Mouse (Mus musculus): Measurements from ENCODE around the gene Tpm1.

Gene Tpm1

DNA sequence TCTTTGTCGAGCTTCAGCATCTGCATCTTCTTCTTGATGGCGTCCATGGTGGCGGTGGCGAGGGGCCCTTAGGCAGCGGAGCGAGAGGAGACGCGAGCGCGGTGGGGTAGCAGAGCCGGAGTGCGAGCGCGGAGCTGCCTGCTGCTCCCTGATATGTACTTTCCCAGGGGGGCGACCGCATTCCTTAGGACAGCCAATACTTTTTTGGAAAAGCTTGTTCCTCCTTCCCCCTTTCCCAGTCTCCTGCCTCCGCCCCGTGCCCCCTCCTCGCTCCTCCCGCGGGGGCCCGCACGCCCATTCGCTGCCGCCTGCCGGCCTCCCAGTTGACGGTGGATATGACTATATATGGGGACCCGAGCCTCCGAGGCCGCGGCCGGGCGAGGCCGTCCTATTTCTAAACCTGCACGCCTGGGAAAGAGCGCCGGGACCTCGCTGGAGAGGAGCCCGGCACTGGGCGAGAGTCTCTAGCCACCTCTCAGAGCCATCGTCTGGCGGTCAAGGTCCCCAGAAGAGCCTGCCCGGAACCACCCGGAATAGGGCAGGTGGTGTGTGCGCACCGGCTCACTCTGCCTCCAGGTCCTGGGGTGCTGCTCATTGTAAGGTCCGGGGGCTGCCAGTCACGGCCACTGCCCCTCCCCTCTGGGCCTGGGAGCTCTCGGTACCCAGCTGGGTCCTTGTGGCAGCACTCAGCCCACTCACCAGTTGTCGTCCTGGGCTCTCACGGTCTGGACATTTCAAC lies at the start of gene Tpm1:
Tpm1 (minus strand) TSS at position 321 of the 739 bp plus-strand sequence.
- DNase-seq (ENCODE audit: low spot score) = peak; percentile 70

DNA sequence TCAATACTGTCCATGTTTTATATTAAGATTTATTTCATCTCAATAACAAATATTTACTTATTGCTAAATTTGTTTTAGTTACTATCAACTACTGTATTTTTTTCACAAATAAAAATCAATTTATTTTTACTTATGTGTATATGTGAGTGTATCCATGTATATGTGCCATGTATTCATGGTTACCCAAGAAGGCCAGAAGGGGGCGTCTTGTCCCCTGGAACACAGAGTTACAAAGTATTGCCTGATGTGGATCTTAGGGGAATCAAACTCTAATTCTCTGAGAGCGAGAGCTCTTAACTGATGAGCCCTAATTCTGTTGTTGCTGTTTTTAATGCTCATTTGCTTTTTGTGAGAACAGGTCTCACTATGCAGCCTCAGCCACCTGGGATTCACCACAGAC lies 45.2 kb upstream of the Tpm1 start:
- no peak for DNase-seq (ENCODE audit: low spot score)

- DNase-seq (ENCODE audit: low spot score) = no peak
Observed at GRCm38 (mm10) chr9:67092210-67092609, 43.0 kb upstream of the Tpm1 start.

- DNase-seq (ENCODE audit: low spot score) = no peak
Observed at GRCm38 (mm10) chr9:67091598-67091997, 42.4 kb upstream of the Tpm1 start.

GRCm38 (mm10) chr9:67091151-67091550 lies 41.9 kb upstream of the Tpm1 start:
- DNase-seq (ENCODE audit: low spot score) = no peak

DNA sequence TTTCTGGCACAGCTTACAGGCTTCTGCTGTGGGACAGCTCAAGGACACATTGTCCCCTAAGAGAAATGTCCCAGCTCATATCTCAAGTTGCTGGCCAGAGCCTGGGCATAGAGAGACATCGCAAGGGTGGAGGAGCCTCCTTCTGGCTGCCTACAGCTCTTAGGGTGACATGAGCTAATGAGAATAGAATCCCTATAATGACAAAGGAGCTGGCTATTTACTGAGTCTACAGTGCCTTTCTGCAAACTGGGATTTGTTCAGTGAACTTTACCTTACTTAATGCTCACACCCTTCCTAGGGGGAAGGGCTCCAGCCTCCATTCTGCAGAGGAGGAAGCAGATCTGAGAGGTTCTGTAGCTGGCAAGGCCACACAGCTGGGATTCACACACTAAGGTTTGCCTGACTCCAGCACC lies 41.4 kb upstream of the Tpm1 start:
- DNase-seq (ENCODE audit: low spot score) = no peak

- no peak for DNase-seq (ENCODE audit: low spot score)
Observed at GRCm38 (mm10) chr9:67089167-67089566, 40.0 kb upstream of the Tpm1 start.

- DNase-seq (ENCODE audit: low spot score) = no peak
Observed at GRCm38 (mm10) chr9:67083801-67084200, 34.6 kb upstream of the Tpm1 start.

- DNase-seq (ENCODE audit: low spot score) = peak; percentile 52
Observed at GRCm38 (mm10) chr9:67081688-67082087, 32.5 kb upstream of the Tpm1 start.

DNA sequence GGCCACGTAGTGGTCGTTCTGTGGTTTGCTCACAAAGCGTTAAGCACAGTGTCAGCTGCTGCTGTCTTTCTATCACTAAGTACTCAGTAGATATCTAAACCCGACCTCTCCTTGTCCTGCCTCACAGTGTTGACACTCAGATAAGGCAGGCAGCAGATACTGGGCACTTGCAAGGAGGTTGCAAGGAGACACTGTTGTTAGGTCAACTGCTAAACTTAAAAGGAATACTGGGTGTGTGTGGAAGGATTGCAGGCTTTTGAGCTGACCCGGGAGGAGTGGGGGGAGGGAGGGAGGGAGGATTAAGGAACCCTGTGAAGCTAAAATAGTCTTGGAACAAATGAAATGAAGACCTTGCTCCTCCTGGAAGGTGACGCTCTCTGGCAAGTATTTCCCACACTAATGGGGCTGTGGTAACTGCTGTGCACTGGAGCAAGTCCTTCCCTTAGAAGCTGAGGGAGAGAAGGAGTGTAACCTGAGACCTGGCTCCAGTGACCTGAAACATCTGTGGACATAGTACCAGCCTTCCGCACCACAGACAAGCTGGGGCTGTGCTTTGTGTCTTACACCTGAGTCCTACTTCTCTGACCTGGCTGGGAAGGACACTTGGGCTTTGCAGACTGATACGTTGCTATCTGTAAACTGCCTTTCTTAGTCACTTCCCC lies 28.6 kb upstream of the Tpm1 start:
- DNase-seq (ENCODE audit: low spot score) = no peak

DNA sequence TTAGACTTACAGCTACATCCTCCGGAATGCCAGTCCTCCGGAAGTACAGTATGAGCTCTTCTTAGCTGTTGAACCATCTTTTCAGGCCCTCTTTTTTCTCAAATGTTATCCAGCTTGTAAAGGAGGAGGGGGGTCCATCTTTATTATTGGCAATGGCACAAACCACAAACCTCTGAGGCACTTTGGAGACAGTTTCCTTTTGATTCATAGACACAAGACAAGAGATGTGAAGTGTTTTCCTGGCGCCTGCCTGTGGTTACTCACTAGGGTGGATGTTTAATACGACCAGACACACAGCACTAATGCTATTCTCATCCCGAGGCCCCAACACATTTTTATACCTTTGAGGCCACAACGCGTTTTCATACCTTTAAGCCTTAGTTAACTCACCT lies 28.1 kb upstream of the Tpm1 start:
- no peak for DNase-seq (ENCODE audit: low spot score)

- no peak for DNase-seq (ENCODE audit: low spot score)
Observed at GRCm38 (mm10) chr9:67072182-67072581, 23.0 kb upstream of the Tpm1 start.

GRCm38 (mm10) chr9:67071596-67071995 lies 22.4 kb upstream of the Tpm1 start:
- no peak for DNase-seq (ENCODE audit: low spot score)

GRCm38 (mm10) chr9:67071103-67071502 lies 21.9 kb upstream of the Tpm1 start:
- DNase-seq (ENCODE audit: low spot score) = no peak

GRCm38 (mm10) chr9:67066616-67067015 lies 17.4 kb upstream of the Tpm1 start:
- no peak for DNase-seq (ENCODE audit: low spot score)

DNA sequence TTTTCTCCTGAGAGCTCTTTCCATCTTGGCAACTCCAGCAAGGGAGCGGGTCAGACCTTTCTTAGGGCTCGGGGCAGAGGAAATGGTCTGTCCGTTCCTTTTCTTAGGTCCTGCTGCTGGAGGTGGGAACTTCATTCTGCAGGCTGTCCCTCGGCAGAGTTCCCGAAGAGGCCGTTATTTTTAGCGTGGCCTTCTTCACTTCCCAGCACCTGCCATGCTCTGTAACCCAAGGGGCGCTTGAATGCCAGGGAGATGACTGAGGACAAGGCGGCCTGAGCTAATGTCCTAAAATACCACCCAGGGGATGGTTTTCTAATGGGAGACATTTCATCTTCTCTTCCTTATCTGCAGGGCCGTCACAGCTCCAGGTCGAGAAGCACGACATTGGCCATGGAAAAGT lies 10.5 kb upstream of the Tpm1 start:
- no peak for DNase-seq (ENCODE audit: low spot score)

GRCm38 (mm10) chr9:67058366-67058765 lies 9.2 kb upstream of the Tpm1 start:
- DNase-seq (ENCODE audit: low spot score) = no peak

DNA sequence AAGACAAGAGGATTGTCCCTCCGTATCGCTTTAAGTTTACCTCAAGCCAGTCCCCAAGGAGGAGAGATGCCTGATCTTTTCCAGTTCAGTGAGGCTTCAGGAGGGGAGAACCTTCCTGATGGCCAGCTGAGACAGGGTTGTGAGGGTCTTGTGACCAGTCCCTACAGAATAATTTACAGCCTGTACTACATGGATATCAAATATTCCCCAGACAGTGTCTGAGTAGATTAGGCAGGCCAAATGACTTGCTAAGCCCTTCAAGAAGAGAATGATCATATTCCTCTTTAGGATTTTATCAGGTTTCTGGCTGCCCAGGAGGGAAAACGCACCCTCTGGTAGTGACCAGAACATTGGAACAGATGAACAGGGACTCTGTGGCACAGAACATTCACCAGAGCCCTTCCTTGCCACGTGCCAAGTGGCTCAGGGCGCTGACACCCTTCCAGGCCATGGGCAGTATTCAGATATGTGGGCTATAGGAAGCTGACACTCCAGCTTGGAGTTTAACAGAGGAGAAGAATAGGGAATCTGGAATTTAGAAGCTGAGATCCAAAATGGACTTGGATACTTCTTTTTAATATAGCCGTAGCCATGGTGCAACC lies 1.6 kb upstream of the Tpm1 start:
- DNase-seq (ENCODE audit: low spot score) = no peak

GRCm38 (mm10) chr9:67049836-67050235 lies 630 bp upstream of the Tpm1 start:
- DNase-seq (ENCODE audit: low spot score) = no peak

DNA sequence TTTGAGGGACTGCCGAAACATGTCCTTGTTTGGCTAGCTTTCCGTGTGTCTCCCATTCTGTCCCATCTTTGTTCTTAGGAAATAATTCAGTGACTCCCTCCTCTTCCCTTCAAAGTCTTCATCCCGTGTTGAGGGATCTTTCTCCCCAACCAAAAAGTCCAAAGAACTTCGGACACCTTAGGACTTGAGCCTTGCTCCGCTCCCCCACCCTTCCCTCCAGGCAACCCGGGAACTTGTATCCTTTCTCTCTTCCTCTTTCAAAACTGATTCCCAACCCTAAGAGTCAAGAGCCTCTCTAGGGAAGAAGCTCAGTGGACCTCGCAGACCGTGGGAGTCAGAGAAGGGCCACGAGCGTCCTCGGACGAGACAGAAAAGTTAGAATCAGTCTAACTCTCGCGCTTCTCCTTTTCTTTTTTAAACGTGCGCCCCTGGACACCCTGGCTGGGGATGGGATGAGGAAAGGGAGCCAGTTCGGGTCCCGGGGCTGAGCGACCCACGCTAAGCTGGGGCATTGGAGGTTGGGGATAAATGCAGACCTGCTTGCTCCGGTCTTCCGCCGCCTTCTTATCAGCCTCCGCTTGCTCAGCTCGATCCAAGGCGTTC lies 622 bp downstream of the Tpm1 start:
- DNase-seq (ENCODE audit: low spot score) = no peak

- no peak for DNase-seq (ENCODE audit: low spot score)
Observed at GRCm38 (mm10) chr9:67047606-67048482, 1.4 kb downstream of the Tpm1 start.
